ENCODE assay signal across 7 mouse cellular contexts in the genomic region with DNA sequence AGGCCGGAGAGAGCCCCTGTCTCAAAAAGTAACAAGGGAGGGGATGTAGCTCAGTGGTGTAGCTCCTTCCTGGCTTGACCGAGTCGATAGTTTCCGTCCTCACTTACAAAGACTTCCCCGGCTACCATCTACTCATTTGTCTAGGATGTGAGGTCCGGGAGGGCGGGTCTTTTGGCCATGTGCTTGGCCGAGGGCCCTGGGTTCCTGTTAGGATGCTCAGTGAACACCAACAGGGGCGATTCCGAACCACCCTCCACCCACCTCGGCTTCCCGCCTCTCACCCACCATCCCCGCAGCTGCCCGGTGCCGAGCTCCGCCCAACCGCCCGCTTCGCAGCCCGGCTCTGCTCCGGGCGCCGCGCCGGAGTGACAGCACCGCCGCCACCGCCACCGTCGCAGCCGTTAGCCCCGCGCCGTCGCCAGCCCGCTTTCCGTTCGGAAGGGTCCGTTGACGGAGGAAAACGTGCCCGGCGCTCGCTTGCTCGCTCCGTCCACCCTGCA. TPM values are rescaled to one million over a fixed set of nuclear protein-coding genes. Genes with fewer than 3 reads are reported as not detected.
DNase-seq lines count a peak whose midpoint lies in the region; ATAC-seq lines count a peak whose summit lies in the region.

A gene (minus strand): TSS at position 340 of the 500 bp plus-strand sequence.

- no peak within 1 kb of the TSS for H3K27ac ChIP-seq in hindbrain, embryonic 11.5 days (ENCODE audit: low read depth, low read length)

- H3K9me3 ChIP-seq in hindbrain, embryonic 11.5 days (ENCODE audit: control insufficient read depth, low read length), result no peaks in the 10 kb centered on the region

- peaks cover 5% of the 10 kb centered on the region; the same call in 1 of the 2 replicates for H3K27me3 ChIP-seq in hindbrain, embryonic 11.5 days (ENCODE audit: control insufficient read depth, insufficient read depth, low read length)

- peak within 1 kb of the TSS; percentile 93 for H3K4me2 ChIP-seq in hindbrain, embryonic 11.5 days (replicated peaks; ENCODE audit: low read depth, low read length)

- H3K36me3 ChIP-seq in hindbrain, embryonic 11.5 days (ENCODE audit: control insufficient read depth, insufficient read depth, low read length), result no peaks in the 10 kb centered on the region

- peak within 1 kb of the TSS; percentile 43 for H3K4me3 ChIP-seq in hindbrain, embryonic 11.5 days (ENCODE audit: low read depth, low read length)

- ATAC-seq in frontal cortex, adult (ENCODE audit: low TSS enrichment), result peak; percentile 71
- peak; percentile 77 for ATAC-seq in hindbrain, embryonic 11.5 days (ENCODE audit: low FRiP score)

- DNase-seq in ZHBTc4 (ENCODE audit: low read depth, low spot score), result peak; percentile 79
- DNase-seq in cerebellum, adult 8-10 months, result peak; percentile 73
- DNase-seq in hindbrain, embryonic 11.5 days (ENCODE audit: low spot score), result peak; percentile 67
- DNase-seq in layer of hippocampus, postnatal 14 days (ENCODE audit: low spot score in 2 of 2), result peak; percentile 33 to 39
- peak; percentile 66 for DNase-seq in lung, postnatal 10 days
- DNase-seq in right cerebral cortex, postnatal 10 days (ENCODE audit: low spot score in 2 of 2), result peak; percentile 65 to 73

- H3K4me1 ChIP-seq in hindbrain, embryonic 11.5 days (replicated peaks; ENCODE audit: control insufficient read depth, insufficient read depth, low read length), result no peaks in the 10 kb centered on the region

- 1% methylated on average over 46 of the region's 46 CpGs for WGBS in hindbrain, embryonic 11.5 days

- H3K9ac ChIP-seq in hindbrain, embryonic 11.5 days (ENCODE audit: low read depth, low read length), result peak within 1 kb of the TSS; percentile 63

RNA-seq across cellular contexts. Expression of the gene that starts here (rescaled TPM):
- 23.5 and 29.2 TPM in 2 replicates for polyA plus RNA-seq in hindbrain, embryonic 11.5 days (2014; fragmentation: Nextera tagmentation; extraction: Ambion mirVana)
- 100 to 1,000 TPM; 124 to 130 TPM for total RNA-seq in layer of hippocampus, postnatal 14 days (2021)
